Mouse (Mus musculus) cerebellum, postnatal 25 days (tissue): ENCODE data around the gene Cdc42bpg.
"Not testable (repeated sequence)": the region's sequence is repeated elsewhere in the genome, so short reads cannot be mapped to it uniquely, and the experiment has no call there.

Experiments
- DNase-seq, 2 experiments: peaks; one replicate each; pipeline ENCODE4 v3.0.0; 2021; ENCODE audit warnings: mixed read lengths in 2 of 2

Cdc42bpg gene

DNA sequence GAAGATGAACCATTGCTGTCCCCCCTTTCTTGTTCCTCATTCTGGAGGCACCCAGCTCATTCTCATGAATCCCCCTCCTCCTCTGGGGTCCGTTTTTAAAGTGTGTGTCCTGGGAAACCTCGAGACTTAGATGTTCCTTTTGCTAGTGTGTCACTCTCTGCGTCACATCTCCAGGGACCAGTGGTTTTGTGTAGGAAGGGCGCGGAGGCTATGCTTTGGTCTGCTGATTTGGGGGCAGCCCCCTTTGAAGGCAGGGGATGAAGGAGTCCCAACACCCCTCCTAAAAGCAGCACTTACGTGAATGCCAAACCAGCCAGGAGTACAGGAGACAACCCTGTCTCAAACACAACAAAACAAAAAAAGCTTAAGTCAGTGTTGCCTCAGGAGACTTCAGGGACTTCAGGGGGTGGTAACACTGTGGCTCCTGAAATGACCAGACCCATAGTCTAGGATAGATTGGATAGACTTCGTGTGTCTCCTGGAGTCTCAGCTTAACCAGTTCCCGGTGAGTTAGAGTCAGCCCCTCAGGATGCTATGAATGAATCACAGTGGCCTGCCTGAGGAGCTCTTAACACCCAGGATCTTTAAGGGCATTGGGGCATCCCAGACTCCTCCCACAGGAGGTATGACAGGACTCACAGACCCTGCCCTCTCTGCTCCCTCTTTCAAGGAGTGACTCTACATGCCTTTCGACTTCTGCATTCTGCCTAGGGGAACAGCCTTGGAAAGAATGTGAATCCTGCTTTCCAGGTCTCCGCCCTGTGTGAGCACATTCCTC, 28.4 kb upstream of the Cdc42bpg start:
- DNase-seq, result peak; percentile 64 to 68

DNA sequence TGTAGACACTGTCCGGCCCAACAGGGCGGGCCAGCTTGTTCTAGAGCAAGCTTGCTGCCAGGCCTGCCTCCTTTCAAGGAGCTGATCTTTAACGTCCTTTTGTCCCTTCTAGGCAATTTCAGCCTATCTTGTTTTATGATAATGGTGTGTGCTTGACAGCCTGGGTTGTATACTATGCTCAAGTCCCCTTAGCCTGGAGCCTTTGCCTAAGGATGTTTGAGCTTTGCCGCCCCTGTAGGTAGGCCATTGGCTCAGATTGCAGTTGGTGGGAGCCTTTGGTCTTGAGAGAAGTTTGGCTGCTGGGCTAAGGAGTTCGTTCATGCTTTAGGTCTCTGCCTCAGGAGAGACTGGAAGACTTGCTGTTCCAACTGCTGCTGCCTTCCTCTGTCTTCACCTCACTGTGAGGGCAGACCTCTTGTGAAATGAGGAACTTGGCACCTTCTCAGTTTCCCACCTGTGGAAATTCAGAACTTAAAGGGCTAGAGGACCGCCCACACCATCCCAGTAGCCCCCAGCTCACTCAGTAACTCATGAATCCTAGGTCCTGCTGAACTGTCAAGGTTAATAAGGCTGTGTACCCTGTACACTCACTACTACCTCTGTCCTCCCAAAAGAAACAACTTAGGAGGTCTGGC, 27.7 kb upstream of the Cdc42bpg start:
- DNase-seq, result no peak

DNA sequence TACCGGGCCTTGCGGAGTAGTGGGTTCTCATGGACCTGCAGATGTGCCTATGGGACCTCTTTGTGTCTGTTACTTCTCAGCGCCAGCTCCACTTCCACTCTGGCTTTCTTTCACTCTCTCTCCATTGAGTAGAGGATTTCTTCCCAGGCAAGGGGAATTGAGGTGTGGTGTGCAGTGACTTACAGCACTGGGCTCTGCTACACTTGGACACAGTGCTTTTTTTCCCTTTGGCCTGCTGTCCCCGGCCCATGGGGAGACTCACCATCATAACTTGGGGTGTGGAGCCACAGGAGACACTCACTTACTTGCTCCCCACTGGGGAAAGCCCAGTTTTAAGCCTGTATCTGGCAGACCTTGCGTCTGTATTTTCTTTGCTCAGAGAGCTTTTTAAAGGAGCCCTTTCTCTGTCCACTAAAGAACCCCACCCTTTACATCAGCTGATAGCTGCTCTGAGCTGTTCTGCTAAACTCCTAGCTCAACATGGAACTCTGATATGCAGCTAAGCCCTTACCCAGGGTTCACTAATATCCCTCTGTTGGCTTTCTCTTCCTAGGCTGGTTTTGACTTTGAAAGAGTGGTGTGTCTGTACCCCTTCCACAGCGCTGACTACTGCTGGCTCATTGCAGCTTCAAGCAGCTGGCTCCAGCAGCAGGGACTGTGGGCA, 26.6 kb upstream of the Cdc42bpg start:
- no peak for DNase-seq

DNA sequence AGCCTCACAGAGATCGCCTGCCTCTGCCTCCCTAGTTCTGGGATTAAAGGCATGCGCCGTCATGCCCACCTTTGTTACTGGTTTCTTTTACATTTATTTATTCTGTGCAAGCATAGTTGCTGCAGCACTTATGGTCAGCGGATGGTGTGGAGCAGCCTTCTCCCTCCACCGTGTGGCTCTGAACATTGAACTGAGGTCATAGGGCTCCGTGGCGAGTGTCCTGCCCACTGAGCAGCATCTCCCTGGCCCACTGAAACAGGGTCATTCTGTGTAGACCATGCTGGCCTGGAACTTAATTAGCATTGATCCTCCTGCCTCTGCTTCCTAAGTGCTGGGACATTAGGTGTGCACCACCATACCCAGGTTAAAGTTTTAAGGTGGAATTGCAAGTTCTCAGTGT, 25.7 kb upstream of the Cdc42bpg start:
- no peak for DNase-seq

DNA sequence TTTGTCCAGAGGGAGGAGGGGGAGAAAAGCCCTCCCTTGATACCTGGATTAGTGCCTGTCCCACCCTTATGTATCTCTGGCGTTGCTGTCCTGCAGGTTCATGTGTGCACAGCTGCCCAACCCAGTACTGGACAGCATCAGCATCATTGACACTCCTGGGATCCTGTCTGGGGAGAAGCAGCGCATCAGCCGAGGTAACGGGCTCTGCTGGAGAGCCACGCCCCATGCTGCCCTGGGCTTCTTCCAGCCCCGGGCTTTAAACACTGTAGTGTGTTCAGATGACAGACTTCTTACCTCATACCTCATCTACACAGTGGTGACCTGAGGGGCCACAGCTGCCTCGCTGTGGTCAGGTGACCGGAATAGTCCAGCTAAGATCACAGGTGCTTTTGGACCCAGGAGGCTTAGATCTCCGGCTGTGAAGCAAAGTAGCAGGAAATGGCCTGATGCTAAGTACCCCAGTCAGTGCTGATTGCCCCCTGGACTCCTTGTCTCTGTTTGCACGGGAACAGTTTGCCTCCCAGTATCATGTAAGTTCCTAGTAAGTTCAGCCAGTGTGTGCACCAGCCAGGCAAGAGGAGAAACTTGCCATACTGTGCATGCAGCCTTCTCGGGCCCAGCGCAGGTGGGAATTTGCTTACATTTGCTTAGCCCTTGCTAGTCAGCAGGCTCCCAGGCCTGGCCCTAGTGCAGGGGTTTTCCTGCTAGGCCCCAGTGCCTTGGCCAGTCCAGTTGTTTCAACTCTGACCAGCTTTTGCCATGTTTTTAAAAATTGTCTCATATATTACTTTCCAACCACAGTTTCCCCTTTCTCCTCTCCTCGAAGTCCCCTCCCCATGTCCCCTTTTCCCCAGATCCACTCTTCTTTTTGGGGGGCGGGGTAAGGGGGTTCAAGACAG, 24.9 kb upstream of the Cdc42bpg start:
- no peak for DNase-seq

DNA sequence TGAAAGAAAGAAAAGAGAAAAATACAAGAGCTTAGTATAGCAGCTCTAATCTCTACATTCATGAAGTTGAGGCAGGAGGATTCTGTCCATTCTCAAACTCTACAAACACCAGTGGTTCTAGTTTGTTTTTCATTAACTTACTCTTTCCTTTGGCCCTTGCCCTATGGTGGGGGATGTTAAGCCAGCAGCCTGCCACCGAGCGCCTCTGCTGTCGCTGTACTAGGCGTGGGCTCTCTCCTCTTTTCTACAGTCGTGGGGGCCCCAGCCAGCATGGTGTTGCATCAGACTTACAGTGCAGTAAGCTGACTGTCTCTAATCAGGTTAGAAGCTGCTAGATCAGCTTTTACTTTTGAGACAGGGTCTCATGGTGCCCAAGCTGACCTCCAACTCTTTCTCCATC, 23.3 kb upstream of the Cdc42bpg start:
- DNase-seq, result no peak

DNA sequence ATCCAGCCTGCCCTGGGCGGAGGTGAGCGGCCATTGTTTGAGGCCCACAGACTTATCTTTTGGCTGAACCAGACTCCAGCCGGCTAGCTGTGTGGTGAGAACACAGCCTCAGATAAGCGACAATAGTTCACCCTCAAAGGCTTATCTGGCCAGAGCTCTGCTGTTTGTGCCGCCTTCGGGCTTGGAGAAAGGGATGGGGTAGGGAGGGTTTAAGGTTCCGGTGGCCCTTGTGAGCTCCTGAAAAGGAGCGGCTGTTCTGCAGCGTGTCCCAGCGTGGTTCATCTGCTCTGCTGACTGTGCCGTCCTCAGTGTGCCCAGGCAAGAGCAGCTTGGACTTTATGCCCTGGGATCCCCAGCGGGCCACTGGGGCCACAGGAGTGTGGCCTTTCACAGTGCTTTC, 21.8 kb upstream of the Cdc42bpg start:
- DNase-seq, result no peak

DNA sequence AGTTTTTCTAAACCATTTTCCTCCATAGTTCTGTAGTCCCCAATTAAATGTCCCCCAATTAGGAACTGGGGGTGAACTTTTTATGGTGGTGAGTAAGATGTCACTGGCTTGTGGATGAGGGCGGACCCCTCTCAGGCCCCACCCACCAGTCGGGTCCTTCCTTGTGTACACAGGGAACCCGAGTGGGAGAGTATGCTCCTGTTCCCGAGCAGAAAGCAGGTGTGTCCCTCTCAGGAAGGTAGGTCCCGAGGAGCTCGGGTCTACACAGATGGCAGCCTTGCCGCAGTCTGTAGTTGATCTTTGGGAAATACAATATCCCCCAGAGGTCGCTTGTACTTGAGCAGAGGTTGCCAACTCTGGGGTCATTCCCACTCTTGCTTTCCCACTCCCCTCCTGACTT, 21.0 kb upstream of the Cdc42bpg start:
- no peak for DNase-seq

DNA sequence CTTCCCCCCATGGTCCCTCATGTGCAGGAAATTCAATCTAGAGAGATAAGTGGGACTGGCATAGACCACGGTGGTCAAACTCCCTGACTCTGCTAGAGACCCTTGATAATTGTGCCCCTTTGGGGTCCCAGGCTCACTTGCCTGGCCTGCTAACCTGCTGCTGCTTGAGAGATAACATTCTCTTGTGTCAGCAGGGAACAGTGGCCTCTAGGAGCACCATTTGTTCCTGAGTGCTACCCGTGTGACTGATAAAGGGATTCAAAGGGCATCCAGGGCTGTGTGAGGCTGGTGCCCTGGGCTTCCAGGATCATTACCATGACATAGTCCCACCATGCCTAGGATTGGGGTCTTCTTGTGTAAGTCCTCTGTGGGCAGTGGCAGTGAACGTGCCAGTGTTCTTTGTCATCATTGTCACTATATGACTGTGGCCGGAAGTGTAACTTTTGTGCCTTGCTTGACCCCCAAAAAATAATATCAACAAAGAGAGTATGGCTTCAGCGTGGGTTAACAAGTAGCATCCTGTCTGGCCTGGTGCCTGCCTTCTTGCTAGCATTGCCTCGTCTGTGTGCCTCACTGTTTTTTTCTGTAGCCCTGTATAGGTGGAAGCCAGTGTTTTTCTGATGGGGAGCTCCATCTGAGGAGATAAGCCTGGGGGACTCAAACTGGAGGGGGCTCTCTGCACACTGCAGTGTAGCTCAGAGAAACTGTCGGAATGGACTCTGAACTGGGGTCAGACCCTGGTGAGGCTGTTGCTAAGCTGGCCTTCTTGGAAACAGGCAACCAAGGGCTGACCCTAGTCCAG, 20.4 kb upstream of the Cdc42bpg start:
- no peak for DNase-seq

DNA sequence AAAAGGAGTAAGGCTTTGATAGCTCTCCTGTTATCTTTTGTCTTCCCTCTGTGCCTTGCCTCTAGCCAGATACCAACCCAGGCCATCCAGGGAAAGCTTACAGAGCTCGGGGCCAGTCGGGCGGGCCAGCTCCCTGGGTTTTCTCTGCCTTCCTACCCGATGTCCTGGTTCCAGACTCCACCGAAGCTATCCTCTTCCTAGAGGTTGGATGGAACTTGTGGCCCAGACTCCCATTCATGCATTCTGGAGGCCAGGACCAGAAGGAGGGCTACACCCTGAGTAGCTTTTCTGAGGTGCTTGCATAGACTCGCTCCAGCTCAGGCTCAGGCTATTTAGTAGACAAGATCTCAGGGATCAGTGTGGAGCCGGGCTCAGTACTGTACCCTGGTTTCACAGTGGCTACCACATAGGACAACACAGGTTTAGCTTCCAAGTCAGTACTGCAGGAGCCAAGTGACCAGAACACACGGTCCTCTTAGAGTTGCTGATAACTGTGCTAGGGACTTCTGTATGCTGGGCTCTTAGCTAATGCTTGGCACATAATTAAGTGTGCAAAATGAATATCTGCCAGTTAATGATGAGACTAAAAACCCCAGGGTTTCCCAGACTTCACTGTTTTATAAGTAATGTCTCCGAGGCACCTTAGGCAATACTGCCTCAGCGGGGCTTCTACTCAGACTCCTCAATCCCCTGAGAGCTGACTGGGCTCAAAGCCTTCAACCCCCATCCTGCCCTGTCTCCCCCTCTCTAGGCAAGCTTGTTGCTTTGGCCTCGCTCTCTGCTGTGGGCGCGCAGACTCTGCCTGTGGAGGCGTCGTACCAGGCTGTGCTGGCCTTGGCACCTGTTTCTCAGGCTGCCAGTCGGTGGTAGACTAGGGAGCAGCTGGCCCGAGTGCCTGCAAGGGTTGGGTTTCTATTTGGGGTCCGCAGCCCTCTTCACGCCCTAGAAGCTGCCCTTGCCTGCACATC, 19.5 kb upstream of the Cdc42bpg start:
- peak; percentile 74 to 77 for DNase-seq

DNA sequence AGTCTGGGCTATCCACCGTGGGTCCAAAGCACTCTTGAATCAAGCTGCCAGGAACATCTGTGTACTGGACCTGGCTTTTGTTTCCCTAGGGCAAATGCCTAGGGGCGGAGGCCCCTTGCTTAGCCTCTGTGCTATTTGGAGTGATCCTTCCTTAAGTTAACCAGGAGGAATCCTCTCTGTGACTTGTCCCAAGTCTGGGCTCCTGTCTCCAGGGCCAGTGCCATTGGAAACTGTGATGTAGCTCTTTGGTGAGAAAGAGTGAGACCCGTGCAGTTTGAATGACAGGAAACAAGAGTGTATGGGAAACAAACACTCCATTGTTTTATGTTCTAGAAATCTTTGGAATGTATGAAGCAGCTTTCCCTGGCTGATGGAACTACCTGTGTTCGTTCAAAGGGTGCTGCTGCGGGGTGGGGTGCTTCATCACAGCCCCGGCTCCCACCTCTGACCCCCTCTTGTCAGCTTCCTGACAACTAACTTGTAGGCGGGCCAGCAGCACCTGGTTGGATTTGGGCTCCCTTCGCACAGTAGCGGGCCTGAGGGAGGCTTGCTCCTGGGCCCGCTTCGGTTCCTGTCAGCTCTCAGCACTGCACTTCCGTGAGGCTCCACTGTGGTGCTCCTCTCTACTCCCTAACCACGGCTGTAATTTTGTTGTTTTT, 17.9 kb upstream of the Cdc42bpg start:
- DNase-seq, result peak in 1 of 2 experiments; percentile 35

DNA sequence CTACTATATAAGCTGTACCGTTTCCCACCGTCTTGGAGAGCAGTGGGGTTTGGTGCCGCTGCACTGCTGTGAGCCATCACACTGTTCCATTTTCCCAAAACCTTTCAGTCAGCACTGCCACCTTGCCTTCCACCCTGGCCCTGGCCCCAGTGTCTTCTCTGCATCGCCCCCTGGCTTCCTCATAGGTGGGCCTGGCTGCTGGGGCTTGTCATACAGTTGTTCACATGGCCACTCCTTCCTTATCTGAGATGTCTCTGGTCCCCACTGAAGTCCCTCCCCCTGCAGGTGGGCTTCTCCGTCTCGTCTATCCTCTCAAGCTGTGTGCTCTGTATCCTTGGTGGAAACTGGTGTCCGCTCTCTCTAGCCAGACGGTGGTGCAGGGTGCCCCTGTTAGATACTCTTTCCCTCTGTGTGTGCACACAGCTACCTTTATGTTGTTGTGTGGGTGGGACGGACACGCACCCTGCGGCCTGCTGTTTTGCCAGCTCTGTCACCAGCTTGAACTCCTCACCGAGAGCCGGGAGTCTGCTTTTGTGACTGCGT, 16.5 kb upstream of the Cdc42bpg start:
- DNase-seq, result peak in 1 of 2 experiments; percentile 34

DNA sequence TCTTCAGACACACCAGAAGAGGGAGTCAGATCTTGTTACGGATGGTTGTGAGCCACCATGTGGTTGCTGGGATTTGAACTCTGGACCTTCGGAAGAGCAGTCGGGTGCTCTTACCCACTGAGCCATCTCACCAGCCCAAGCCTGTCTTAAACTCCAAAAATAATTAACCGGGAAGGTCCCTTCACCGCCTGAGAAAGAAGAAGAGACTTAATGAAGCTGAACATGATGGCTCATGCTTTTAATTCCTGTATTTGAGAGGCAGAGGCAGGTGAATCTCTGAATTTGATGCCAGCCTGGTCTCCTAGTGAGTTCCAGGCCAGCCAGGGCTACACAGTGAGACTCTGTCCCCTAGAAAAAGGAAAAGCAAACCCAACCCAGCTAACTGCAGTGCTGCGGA, 15.5 kb upstream of the Cdc42bpg start:
- DNase-seq, result not testable (repeated sequence)

DNA sequence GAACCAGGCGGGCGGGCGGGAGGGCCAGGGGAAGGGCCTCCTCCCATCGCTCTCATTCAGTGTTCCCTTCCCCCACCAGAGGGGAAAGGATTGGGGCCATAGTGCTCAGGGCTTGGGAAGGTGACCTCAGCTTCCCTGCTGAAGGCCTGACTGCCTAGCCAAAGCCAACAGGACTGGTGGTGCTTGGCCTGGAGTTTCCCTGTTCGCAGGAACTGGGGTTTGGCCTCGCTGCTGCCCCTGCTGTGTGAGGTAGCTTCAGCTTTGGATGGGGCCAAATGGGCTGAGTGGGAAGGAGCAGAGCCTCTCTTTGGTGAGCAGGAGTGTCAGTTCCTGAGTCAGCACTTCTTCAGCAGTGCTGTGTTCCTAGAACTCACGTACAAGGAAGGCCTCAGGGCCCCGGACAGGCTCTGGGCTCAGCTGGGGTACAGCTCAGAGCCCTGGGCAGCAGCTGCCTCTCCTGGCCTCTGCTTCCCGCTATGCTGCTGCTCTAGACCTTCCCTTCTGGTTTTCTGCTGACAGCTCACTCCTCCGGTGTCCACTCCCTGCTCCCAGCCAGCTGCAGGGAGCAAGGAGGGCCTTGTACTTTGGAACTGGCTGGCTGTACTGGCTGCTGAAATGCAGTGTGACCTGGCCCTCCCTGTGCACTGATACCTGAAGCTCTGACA, 15.0 kb upstream of the Cdc42bpg start:
- peak; percentile 83 to 84 for DNase-seq

DNA sequence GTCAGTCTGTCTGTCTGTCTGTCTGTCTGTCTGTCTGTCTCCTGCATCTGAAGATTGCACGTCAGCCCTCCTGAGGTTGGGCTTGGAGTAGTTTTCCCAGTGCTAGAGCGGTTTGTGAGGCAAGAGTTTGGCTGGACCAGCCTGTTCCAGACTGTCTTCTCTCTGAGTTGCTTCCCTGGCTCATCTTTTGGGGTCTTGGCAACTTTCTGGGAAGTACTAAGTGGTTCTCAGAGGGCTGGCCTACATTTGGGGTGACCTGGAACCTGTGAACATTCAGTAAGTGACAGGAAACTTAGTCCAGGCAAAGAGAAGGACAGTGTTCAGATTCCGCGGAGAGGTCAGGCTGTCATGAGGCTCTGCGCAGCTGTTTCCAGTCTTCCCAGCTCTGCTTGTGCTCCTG, 14.0 kb upstream of the Cdc42bpg start:
- DNase-seq, result no peak

DNA sequence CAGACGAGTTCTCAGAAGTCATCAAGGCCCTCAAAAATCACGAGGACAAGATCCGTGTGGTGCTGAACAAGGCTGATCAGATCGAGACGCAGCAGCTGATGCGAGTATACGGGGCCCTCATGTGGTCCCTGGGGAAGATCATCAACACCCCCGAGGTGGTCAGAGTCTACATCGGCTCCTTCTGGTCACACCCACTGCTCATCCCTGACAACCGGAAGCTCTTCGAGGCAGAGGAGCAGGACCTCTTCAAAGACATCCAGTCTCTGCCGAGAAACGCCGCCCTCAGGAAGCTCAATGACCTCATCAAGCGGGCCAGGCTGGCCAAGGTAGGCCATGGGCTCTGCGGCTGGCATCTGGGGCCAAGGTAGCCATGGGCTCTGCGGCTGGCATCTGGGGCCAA, 12.0 kb upstream of the Cdc42bpg start:
- no peak for DNase-seq

DNA sequence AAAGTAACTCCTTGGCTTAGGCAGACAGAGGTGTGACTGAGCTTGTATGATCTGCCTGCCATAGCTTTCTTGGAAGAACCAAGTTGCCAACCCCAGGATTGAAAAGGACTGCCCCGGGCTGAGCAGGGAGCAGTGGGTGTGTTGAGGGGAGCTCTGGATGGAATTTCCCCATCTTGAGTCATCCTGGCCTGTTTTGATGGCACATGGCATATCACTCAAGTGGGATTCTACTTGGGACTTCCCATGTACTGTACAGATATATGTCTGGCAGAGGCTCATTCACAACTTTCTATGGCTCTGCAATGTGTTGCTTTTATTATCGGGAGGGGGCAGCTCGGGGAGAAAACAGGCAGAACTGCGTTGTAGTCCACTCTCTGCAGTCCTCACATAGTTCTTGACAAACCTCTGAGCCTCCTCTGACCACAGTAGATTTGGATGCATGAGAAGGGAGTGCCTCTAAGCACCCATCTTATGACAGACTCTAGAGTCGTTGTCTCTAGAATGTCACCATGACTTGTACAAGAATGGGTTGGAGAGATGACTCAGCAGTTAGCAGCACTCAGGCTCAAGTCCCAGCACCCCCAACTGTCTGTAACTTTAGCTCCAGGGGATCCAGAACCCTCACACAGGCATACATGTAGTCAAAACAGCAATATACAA, 9.6 kb upstream of the Cdc42bpg start:
- DNase-seq, result no peak

DNA sequence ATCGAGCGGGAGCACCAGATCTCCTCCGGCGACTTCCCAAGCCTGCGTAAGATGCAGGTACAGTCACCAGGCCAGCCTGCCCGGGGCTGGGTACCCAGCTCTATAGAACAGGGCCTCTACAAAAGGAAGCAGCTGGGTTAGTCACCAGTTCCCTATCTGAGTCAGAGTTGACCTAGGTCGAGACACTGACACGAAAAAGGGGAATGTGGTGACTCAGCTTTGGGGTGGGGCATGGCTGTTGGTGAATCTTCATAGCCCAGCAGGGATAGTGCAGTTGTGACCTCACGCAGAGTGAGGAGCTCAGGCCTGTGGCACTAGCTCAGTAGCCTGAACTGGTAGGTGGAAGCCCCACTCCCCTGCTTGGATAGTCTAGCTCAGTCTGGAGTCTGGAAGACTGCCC, 8.6 kb upstream of the Cdc42bpg start:
- no peak for DNase-seq

DNA sequence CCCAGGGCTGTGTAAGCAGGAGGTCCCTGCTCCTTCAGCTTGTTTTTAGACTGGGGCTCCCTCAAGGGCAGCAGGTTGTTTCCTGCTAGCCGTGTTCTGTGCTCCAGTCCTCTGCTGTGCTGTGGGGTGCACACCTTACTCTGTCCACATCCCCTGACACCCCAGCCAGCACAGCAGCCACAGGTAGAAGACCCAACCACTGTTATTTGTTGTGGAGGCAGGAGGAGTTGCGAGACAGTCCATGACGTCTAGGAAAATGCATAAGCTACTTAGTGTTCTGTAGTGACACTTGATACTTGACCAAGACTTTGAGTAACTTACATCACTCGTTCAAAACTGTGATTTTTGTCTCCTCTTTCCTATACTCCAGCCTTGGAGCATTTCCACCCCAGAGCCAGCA, 7.3 kb upstream of the Cdc42bpg start:
- no peak for DNase-seq
